Mouse (Mus musculus) left cerebral cortex, adult 8-10 months (tissue): Measurements from ENCODE around the gene Hpn. TPM values are rescaled to one million over a fixed set of nuclear protein-coding genes. Genes with fewer than 3 reads are reported as not detected.

ENCODE experiments used
- DNase-seq, 2 experiments: peaks; one replicate each; pipeline ENCODE4 v3.0.0; 2022; ENCODE audit warnings: low spot score in 2 of 2
- total RNA-seq, 4 experiments: library from RNA; stranded (reverse); gene quantifications; 2 replicates each; pipeline ENCODE4 v1.2.4; 2022

Gene Hpn
- total RNA-seq, 4 experiments from 2014 or later, result 2.0 to 4.4 (median 3.5) TPM

- peak in 1 of 2 experiments; percentile 66 for DNase-seq
These were observed 32.1 kb downstream of the Hpn start for GRCm38 (mm10) chr7:31082831-31083588.

- no peak for DNase-seq
These were observed 33.0 kb downstream of the Hpn start for GRCm38 (mm10) chr7:31082106-31082505.

GRCm38 (mm10) chr7:31081106-31081505 is 34.0 kb downstream of the Hpn start:
- no peak for DNase-seq

DNA sequence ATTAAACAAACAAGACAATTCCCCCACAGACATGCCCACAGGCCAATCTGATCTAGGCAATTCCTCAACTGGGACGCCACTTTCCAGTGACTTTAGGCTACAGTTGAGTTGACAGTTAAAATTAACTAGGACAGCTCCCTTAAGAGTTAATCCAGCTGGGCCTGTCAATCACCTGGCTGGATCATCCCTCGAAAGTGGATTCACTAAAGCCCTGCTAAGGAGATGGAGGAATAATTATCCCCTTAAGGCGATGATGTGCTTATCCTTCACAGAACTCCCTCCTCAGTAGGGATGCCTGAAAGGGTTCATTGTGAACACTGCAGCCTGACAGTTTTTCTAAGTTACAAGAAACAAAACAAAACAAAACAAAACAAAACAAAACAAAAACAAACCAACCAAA is 34.5 kb downstream of the Hpn start:
- no peak for DNase-seq

DNA sequence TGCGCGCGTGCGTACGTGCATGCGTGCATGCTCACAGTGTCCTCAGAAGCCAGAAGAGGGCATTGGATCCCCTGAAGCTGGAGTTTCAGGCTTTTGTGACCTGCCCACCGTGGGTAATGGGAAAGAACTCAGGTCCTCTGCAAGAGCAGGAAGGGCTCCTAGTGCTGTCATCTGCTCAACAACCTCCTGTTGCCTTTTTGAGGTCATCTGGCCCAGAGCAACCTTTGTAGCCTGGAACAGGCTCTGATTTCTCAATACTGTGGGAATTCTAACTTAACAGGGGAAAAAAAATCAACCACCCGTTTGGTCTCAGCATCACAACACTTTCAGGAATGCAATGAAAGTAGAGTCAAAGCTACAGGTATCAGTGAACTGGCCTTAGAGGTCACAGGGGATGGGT is 35.4 kb downstream of the Hpn start:
- DNase-seq, result no peak

DNA sequence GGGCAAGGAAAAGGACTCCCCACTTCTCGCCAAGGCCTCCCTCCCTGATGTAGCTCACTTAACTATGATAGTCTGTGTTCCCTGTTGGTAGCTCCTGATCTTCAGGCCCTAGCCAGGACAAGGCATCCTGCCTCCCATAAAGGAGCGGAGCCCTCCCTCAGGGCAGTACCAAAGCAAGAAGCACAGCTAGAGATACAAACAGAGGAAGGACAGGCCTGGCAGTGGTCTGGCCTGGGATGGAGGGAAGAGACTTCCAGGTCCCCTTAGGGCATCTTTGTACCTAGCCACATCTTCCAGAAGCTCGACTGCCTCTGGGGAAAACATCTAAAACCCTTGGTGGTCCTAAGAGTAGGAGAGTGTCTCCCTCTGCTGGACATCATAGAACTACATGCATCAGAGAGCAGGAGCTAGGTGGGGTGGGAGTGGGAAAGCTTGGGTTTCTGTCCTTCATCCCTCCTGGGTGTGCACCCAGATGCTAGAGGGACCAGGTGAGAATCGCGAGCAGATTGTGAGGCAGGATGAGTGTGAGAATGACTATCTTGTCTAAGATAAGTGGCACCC is 37.1 kb downstream of the Hpn start:
- DNase-seq, result no peak

DNA sequence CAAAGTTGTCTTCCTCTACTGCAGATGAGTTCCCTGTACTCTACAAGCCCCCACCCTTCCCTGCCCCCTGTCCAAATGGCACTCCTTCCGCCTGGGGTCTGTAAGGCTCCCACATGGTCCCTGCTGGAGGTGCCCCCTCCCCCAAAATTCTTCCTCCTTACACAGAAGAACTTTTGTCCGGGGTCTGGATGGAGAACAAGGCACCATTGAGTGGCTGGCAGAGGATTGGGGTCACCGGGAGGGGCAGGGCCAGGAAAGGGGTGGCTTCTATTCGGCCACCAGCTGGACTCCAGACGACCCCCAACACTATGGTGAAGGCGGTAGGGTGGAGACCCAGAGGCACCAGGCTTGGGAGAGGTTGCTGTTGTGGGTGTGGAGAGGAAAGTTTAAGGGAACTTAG is 37.6 kb downstream of the Hpn start:
- DNase-seq, result peak in 1 of 2 experiments; percentile 71

DNA sequence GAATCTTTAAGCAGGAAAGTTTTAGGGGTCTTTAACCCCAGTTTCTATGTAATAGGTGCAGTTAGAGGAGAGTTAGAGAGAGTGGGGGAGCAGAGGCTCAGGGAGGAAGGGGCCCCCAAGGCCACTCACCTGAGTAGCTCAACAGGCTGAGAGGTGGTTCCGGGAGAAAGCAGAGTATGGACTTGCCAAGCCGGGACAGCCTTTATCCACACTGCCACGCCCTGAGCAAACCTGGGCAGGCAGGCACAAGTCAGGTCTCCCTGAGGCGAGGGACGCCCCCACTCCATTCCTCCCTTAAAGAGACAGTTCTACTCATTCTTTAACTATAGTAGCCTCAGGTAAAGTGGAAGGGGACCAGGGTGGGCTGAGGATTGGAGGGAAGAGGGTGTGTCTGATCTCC is 38.6 kb downstream of the Hpn start, which contains the start of gene Fxyd3:
Gene Fxyd3 (minus strand): TSS at position 213 of the 400 bp plus-strand sequence.
- no peak for DNase-seq

GRCm38 (mm10) chr7:31074713-31075069 is 40.4 kb downstream of the Hpn start:
- DNase-seq, result no peak

DNA sequence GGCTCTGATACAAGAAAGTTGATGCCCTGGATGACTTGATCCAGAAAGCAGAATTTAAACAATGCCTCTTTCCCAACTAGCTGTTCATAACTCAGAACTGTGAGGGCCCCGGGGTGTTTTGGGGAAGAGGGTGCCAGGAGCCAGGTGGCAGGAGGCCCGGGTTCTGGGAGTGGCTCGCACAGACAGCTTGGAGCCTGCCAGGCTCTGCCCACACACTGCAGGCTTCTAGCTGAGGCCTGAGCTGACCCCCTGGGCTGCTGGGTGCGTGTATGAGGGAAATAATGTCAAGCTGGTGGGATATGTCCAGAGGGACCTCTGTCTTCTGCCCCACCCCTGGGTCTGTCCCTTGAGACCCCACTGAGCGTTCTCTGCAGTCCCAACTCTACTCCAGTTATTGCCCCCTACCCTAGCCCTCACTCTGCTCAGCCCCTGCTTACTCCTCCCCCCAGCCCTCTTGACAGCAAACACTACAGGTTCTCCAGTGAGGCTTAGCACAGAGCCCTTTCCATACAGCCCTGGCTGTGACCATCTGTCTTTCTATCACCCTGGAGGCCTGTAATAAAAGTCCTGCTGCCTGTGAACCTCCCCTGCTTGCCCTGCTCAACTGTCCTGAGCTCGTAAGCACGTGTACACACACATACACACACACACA is 40.9 kb downstream of the Hpn start:
- no peak for DNase-seq

- DNase-seq, result no peak
These were observed 41.5 kb downstream of the Hpn start for GRCm38 (mm10) chr7:31073546-31073945.

DNA sequence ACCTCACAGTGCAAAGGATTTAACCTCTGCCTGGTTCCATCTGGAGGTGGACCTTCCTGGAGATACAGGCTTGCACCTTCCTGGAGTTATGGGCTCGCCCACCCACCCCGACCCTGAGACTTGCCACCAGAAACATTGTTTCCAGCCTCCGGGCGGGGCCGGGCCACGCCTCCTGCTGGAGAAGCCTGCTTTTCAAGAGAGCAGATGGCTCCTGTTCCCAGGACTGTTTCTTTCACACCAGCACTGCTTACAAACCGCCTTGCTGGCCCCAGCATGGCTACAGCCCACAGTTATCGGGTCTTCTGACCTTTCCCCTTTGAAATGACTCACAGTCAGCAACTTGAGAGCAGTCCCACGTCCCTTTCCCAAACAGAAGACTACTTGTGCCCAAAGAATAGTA is 42.8 kb downstream of the Hpn start:
- no peak for DNase-seq

DNA sequence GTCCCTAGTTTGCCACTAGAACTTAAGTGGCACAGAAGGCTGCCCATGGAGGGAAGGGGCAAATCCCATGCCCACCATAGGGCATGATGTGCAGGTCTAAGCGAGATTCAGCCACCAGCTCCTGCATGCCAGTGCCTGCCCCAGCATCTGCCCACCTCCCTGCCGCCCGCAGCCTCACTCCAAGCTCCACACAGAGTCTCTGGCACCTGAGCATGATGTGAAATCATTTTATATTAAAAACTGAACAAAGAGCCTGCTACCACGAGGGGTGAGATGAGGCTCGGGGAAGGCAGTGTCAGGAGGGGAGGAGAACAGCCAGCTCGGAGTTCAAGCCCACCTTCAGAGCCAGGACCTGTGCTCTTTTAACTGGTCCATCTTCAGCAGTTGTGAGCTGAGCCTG is 44.8 kb downstream of the Hpn start:
- DNase-seq, result no peak

DNA sequence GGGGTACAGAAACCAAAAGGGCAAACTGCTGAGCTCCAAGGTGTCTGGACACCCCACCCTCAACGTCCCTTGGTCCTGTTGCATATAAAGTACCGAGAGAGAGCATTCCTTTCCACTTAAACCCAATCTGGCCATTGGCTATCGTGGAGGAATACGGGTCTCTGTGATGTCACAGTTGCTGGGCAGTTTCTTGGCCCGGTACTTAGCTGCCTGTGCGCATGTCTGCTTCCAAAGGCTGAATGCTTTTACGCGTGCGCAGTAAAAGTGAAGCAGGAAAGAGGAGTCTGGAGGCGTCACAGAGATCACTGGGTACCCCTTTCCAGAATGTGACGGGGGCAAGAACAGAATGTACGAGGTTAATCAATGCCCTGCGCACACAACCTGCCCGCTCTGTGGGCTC is 45.6 kb downstream of the Hpn start:
- DNase-seq, result no peak

DNA sequence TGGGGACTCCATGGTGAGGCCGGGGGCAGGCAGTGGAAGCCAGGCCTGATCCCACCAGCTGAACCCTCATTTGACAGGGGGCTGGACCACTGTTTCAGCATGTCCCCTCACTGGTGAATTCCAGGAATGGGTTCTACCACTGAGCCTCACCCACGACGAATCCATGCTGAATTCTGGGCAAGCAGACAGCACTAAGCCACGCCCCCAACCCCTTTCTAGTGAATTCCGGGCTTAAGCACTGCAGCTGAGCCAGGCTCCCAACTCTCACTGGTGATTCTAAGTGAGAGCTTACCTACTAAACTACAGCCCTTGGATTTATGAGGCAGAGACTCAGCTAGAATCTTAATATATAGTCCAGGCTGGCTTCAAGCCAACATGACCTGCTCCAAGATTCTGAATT is 47.3 kb downstream of the Hpn start:
- no peak for DNase-seq

- no peak for DNase-seq
These were observed 52.0 kb downstream of the Hpn start for GRCm38 (mm10) chr7:31063074-31063560.

- DNase-seq, result no peak
These were observed 54.5 kb downstream of the Hpn start for GRCm38 (mm10) chr7:31060621-31061010.

DNA sequence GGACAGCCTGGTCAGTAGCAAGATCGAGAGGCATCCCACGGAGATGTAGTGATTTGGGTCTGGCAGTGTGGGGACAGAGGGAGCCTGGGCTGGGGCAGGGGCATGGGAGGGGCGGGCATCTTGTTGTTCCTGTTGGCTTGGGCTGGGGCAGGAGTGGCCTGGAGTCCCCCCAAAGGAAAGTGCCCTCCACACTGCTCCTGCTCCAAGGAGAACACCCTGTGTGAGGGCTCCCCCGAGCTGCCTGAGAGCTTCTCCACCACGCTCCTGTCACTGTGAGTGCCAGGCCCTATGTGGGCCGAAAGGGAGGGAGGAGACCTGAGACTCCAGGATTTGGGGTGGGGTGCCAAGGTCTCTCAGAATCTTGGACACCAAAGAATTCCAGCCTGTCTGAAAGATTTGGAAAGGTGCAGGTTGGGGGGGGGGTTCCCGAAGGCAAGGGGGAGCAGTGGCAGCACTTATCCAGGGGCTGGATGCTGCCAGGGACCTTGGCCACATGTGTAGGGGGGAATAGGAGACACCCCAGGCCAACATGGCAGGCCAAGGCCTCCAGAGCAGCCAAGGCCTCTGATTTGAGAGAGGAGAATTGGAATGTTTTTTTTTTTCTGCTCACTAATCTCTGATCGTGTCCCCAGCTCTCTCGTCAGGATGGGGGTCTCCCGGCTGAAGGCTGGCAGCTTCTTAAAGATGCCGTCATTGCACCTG is 55.0 kb downstream of the Hpn start:
- no peak for DNase-seq

DNA sequence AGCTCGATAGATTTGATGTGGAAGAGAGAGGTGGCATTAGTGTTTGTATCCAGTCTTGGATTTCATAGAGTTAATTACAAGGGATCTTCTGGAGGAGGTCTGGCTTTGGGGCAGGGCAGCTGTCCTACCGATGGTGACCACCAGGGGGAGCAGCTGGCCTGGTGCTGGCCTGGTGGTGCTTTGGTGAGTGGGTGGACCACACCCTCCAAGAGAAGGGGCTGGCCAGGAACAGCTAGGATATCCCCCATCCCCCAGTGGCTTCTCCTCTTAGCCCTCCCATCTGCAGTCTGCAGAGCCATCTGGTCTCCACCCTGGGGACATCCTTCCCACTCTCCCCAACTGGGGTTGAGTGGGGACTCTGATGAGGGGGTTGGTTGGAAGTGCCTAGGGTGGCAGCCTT is 56.0 kb downstream of the Hpn start, which contains the start of gene Lgi4:
Gene Lgi4 (plus strand): TSS at position 235 of the 400 bp plus-strand sequence.
- DNase-seq, result peak; percentile 76 to 80

GRCm38 (mm10) chr7:31058211-31058610 is 56.9 kb downstream of the Hpn start:
- no peak for DNase-seq

DNA sequence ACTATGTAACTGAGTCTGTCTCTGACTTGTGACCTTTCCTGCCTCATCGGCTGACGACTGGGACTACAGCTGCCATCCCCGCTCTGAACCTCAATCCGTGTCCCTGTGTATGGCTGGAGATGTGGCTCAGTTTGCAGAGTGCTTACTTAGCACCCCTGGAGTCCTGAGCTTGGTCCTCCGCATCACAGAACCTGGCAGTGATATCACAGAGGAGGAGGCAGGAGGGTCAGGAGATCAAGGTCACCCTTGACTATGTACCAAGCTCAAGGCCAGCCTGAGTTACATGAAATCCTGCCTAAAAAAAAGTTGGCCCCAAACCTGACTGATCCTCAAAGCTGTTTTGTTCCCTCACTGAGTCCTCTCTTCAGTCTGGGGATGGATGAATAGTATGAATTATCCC is 57.4 kb downstream of the Hpn start:
- DNase-seq, result no peak

DNA sequence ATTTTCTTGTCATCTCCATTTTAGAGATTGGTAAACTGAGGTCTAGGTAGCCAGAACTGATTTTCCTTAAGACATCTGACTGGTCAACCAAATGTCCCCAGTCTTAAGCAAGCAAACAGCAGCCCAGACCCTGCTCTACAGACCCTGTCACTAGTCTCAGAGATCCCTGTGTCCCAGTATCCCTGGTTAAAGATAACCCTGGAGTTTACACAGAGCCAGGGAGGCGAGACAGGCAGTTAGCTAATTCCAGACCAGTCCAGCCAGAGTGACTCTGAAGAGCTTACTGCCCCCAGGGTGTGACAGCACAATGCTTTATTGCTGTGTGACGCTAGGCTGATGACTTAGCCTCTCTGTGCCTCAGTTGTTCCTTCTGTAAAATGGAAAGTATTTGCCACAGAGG is 58.0 kb downstream of the Hpn start, which contains the start of gene Fxyd1:
Gene Fxyd1 (minus strand): TSS at position 129 of the 400 bp plus-strand sequence.
- no peak for DNase-seq
